Mouse (Mus musculus): ENCODE measurements around the gene Vmn1r91. TPM values are rescaled to one million over a fixed set of nuclear protein-coding genes. Genes with fewer than 3 reads are reported as not detected.
"Not testable (repeated sequence)": the region's sequence is repeated elsewhere in the genome, so short reads cannot be mapped to it uniquely, and the experiment has no call there.

The Vmn1r91 gene
- polyA plus RNA-seq (2012; rRNA removed): not detected in 2 replicates

GRCm38 (mm10) chr7:20099380-20099779 lies at the start of gene Vmn1r91:
Vmn1r91 (plus strand) TSS chr7:20099680.
- not testable (repeated sequence) for DNase-seq; H3K4me1 ChIP-seq (ENCODE audit: control insufficient read depth, insufficient read depth, low read length); H3K27me3 ChIP-seq (replicated peaks; ENCODE audit: control insufficient read depth, insufficient read depth, low read length); H3K4me3 ChIP-seq (ENCODE audit: insufficient read depth, low read depth, low read length); H3K36me3 ChIP-seq (ENCODE audit: control insufficient read depth, insufficient read depth, low read length); H3K27ac ChIP-seq (ENCODE audit: insufficient read depth, low read depth, low read length)
- WGBS: 81% methylated on average over 5 of the region's 5 CpGs

GRCm38 (mm10) chr7:20064100-20064499 lies 35.4 kb upstream of the Vmn1r91 start:
- H3K4me1 ChIP-seq (ENCODE audit: control insufficient read depth, insufficient read depth, low read length); DNase-seq; H3K27ac ChIP-seq (ENCODE audit: insufficient read depth, low read depth, low read length); H3K36me3 ChIP-seq (ENCODE audit: control insufficient read depth, insufficient read depth, low read length); H3K4me3 ChIP-seq (ENCODE audit: insufficient read depth, low read depth, low read length); H3K27me3 ChIP-seq (replicated peaks; ENCODE audit: control insufficient read depth, insufficient read depth, low read length): not testable (repeated sequence)
- WGBS: 79% methylated on average over 4 of the region's 4 CpGs

GRCm38 (mm10) chr7:20078118-20078517 lies 21.4 kb upstream of the Vmn1r91 start:
- not testable (repeated sequence) for H3K4me3 ChIP-seq (ENCODE audit: insufficient read depth, low read depth, low read length); DNase-seq; H3K4me1 ChIP-seq (ENCODE audit: control insufficient read depth, insufficient read depth, low read length); H3K27ac ChIP-seq (ENCODE audit: insufficient read depth, low read depth, low read length); H3K27me3 ChIP-seq (replicated peaks; ENCODE audit: control insufficient read depth, insufficient read depth, low read length); H3K36me3 ChIP-seq (ENCODE audit: control insufficient read depth, insufficient read depth, low read length)
- WGBS: 78% methylated on average over 18 of the region's 18 CpGs

- H3K4me3 ChIP-seq (ENCODE audit: insufficient read depth, low read depth, low read length); H3K27ac ChIP-seq (ENCODE audit: insufficient read depth, low read depth, low read length); H3K36me3 ChIP-seq (ENCODE audit: control insufficient read depth, insufficient read depth, low read length); H3K27me3 ChIP-seq (replicated peaks; ENCODE audit: control insufficient read depth, insufficient read depth, low read length); H3K4me1 ChIP-seq (ENCODE audit: control insufficient read depth, insufficient read depth, low read length); DNase-seq: not testable (repeated sequence)
- no CpG with 5 or more reads among the region's 2 CpGs for WGBS
These were observed 23.0 kb downstream of the Vmn1r91 start, which contains the start of gene Gm16442 for GRCm38 (mm10) chr7:20122479-20122878. Gm16442 (minus strand) TSS chr7:20122579.

GRCm38 (mm10) chr7:20138988-20139387 lies 39.5 kb downstream of the Vmn1r91 start, which contains the start of gene Vmn1r93:
Vmn1r93 (minus strand) TSS chr7:20139088.
- DNase-seq; H3K4me3 ChIP-seq (ENCODE audit: insufficient read depth, low read depth, low read length); H3K36me3 ChIP-seq (ENCODE audit: control insufficient read depth, insufficient read depth, low read length); H3K4me1 ChIP-seq (ENCODE audit: control insufficient read depth, insufficient read depth, low read length); H3K27me3 ChIP-seq (replicated peaks; ENCODE audit: control insufficient read depth, insufficient read depth, low read length); H3K27ac ChIP-seq (ENCODE audit: insufficient read depth, low read depth, low read length): not testable (repeated sequence)
- WGBS: no CpG with 5 or more reads among the region's 5 CpGs

Other genes starting within 250 kb of the Vmn1r91 start
- gene Gm19345, start 247.7 kb upstream of the Vmn1r91 start, polyA plus RNA-seq (2012; rRNA removed): 0.12 TPM in 1 of 2 replicates, not detected in the other
- gene Ceacam16, start 238.4 kb upstream of the Vmn1r91 start, polyA plus RNA-seq (2012; rRNA removed): 0.14 and 0.16 TPM in 2 replicates
- 0.11 and 0.25 TPM in 2 replicates for gene Ceacam19, start 211.7 kb upstream of the Vmn1r91 start, polyA plus RNA-seq (2012; rRNA removed)
- 10.9 and 12.3 TPM in 2 replicates for gene Pvr, start 178.5 kb upstream of the Vmn1r91 start, polyA plus RNA-seq (2012; rRNA removed)
- gene Igsf23, start 148.9 kb upstream of the Vmn1r91 start, polyA plus RNA-seq (2012; rRNA removed): 0.14 and 0.31 TPM in 2 replicates
- gene Ceacam20, start 134.3 kb upstream of the Vmn1r91 start, polyA plus RNA-seq (2012; rRNA removed): 0.03 TPM in 1 of 2 replicates, not detected in the other
- not detected in 2 replicates for gene Nlrp9b, start 108.2 kb upstream of the Vmn1r91 start, polyA plus RNA-seq (2012; rRNA removed)
- not detected in 2 replicates for gene Gm16442, start 22.9 kb downstream of the Vmn1r91 start, polyA plus RNA-seq (2012; rRNA removed)
- not detected in 2 replicates for gene Vmn1r93, start 39.4 kb downstream of the Vmn1r91 start, polyA plus RNA-seq (2012; rRNA removed)
- not detected in 2 replicates for gene Vmn1r94, start 68.7 kb downstream of the Vmn1r91 start, polyA plus RNA-seq (2012; rRNA removed)
- not detected in 2 replicates for gene Vmn1r95, start 94.0 kb downstream of the Vmn1r91 start, polyA plus RNA-seq (2012; rRNA removed)
- not detected in 2 replicates for gene Gm6164, start 105.9 kb downstream of the Vmn1r91 start, polyA plus RNA-seq (2012; rRNA removed)
- gene Gm4498, start 134.1 kb downstream of the Vmn1r91 start, polyA plus RNA-seq (2012; rRNA removed): not detected in 2 replicates
- gene Gm5890, start 163.2 kb downstream of the Vmn1r91 start, polyA plus RNA-seq (2012; rRNA removed): not detected in 2 replicates
- gene Gm4133, start 234.4 kb downstream of the Vmn1r91 start, polyA plus RNA-seq (2012; rRNA removed): not detected in 2 replicates